Mouse (Mus musculus) midbrain, embryonic 15.5 days (tissue): ENCODE measurements at regions not wholly inside any gene's neighbourhood (a gene's known extent, or its start where the extent isn't known, plus 50 kb on each side); places are given as distances from the start of the nearest gene placed in this dataset.
A peak's percentile ranks its signal among the peaks of the same experiment; 100 is the strongest.

Experiments used
- ATAC-seq: fragments of 200-750 bp; cut with Nextera tagmentation; replicated peaks from 2 replicates; pipeline ENCODE4 v1.8.0; 2017; ENCODE audit warnings: moderate TSS enrichment
- H3K27ac ChIP-seq: fragments of 300-500 bp; sonication (generic); 2 replicates; pipeline ENCODE4 v1.5.1; 2015; ENCODE audit warnings: mild to moderate bottlenecking, inconsistent platforms
- H3K27me3 ChIP-seq: fragments of 300-500 bp; sonication (generic); replicated peaks from 2 replicates; pipeline ENCODE4 v1.6.1; 2015; ENCODE audit warnings: inconsistent platforms
- H3K36me3 ChIP-seq: fragments of 300-500 bp; sonication (generic); replicated peaks from 2 replicates; pipeline ENCODE4 v1.6.1; 2015; ENCODE audit warnings: inconsistent platforms
- H3K4me1 ChIP-seq: fragments of 300-500 bp; sonication (generic); 2 replicates; pipeline ENCODE4 v1.6.1; 2015; ENCODE audit warnings: inconsistent platforms
- H3K4me2 ChIP-seq: fragments of 300-500 bp; sonication (generic); 2 replicates; pipeline ENCODE4 v1.6.1; 2015; ENCODE audit warnings: inconsistent platforms, mild to moderate bottlenecking, moderate library complexity
- H3K4me3 ChIP-seq: fragments of 300-500 bp; sonication (generic); 2 replicates; pipeline ENCODE4 v1.5.1; 2015; ENCODE audit warnings: mild to moderate bottlenecking, inconsistent platforms
- H3K9ac ChIP-seq: fragments of 300-500 bp; sonication (generic); 2 replicates; pipeline ENCODE4 v1.6.1; 2015; ENCODE audit warnings: mild to moderate bottlenecking, inconsistent platforms
- H3K9me3 ChIP-seq: fragments of 300-500 bp; sonication (generic); 2 replicates; pipeline ENCODE4 v1.6.1; 2016; ENCODE audit warnings: inconsistent platforms
- WGBS: fragments of 180-500 bp; shearing (Covaris S2); methylation state at CpG from one replicate; pipeline ENCODE4 v1.1.7; 2015; ENCODE audit warnings: mixed read lengths; 5-methylcytosine and 5-hydroxymethylcytosine counted together

- Histone ChIP-seq H3K4me2 (no peak overlapping the region), H3K9ac (no peak overlapping the region), H3K4me1 (peaks cover 12% of the 10 kb centered on the region), H3K4me3 (no peak overlapping the region), H3K27ac (no peak overlapping the region), H3K9me3 (no peaks in the 10 kb centered on the region), H3K27me3 (no peaks in the 10 kb centered on the region), H3K36me3 (no peaks in the 10 kb centered on the region)
- 50% methylated on average over 7 of the region's 7 CpGs for WGBS
- no peak for ATAC-seq
Observed at GRCm38 (mm10) chr4:152948956-152949355, 471.3 kb upstream of the Kcnab2 start.

- Histone ChIP-seq H3K36me3 (no peaks in the 10 kb centered on the region), H3K27me3 (no peaks in the 10 kb centered on the region), H3K27ac (no peak overlapping the region), H3K4me2 (no peak overlapping the region), H3K9me3 (no peaks in the 10 kb centered on the region), H3K4me3 (no peak overlapping the region), H3K9ac (no peak overlapping the region), H3K4me1 (no peaks in the 10 kb centered on the region)
- WGBS: 87% methylated on average over 8 of the region's 8 CpGs
- ATAC-seq: no peak
Observed at GRCm38 (mm10) chr4:152941159-152941558, 463.5 kb upstream of the Kcnab2 start.

- WGBS: 86% methylated on average over 2 of the region's 2 CpGs
- no peak overlapping the region for H3K9ac ChIP-seq
- H3K4me3 ChIP-seq: no peak overlapping the region
- H3K4me2 ChIP-seq: no peak overlapping the region
- H3K27me3 ChIP-seq: no peaks in the 10 kb centered on the region
- no peak overlapping the region for H3K27ac ChIP-seq
- no peaks in the 10 kb centered on the region for H3K4me1 ChIP-seq
- no peaks in the 10 kb centered on the region for H3K36me3 ChIP-seq
- ATAC-seq: no peak
- no peaks in the 10 kb centered on the region for H3K9me3 ChIP-seq
Observed at GRCm38 (mm10) chr4:152936614-152937013, 458.9 kb upstream of the Kcnab2 start.

GRCm38 (mm10) chr4:152935484-152935883 is 457.8 kb upstream of the Kcnab2 start:
- Histone ChIP-seq H3K27me3 (no peaks in the 10 kb centered on the region), H3K36me3 (no peaks in the 10 kb centered on the region), H3K9me3 (no peaks in the 10 kb centered on the region), H3K9ac (no peak overlapping the region), H3K4me3 (no peak overlapping the region), H3K4me1 (no peaks in the 10 kb centered on the region), H3K4me2 (no peak overlapping the region), H3K27ac (no peak overlapping the region)
- ATAC-seq: no peak
- 88% methylated on average over 3 of the region's 3 CpGs for WGBS

- WGBS: 70% methylated on average over 5 of the region's 5 CpGs
- no peak overlapping the region for H3K4me2 ChIP-seq
- no peaks in the 10 kb centered on the region for H3K9me3 ChIP-seq
- no peak overlapping the region for H3K27ac ChIP-seq
- no peak for ATAC-seq
- H3K4me3 ChIP-seq: no peak overlapping the region
- no peak overlapping the region for H3K9ac ChIP-seq
- H3K27me3 ChIP-seq: peaks cover 3% of the 10 kb centered on the region; the same call in 1 of the 2 replicates
- H3K36me3 ChIP-seq: no peaks in the 10 kb centered on the region
- peaks cover 6% of the 10 kb centered on the region for H3K4me1 ChIP-seq
Observed at GRCm38 (mm10) chr4:152928422-152928985, 450.8 kb upstream of the Kcnab2 start.

- no peak overlapping the region for H3K4me2 ChIP-seq
- no peak for ATAC-seq
Observed at GRCm38 (mm10) chr4:152920261-152920660, 442.6 kb upstream of the Kcnab2 start.

GRCm38 (mm10) chr4:152919851-152920250 is 442.2 kb upstream of the Kcnab2 start:
- Histone ChIP-seq H3K9me3 (no peaks in the 10 kb centered on the region), H3K4me1 (peaks cover 13% of the 10 kb centered on the region), H3K27ac (no peak overlapping the region), H3K9ac (no peak overlapping the region), H3K27me3 (no peaks in the 10 kb centered on the region), H3K36me3 (no peaks in the 10 kb centered on the region), H3K4me3 (no peak overlapping the region), H3K4me2 (no peak overlapping the region)
- 92% methylated on average over 1 of the region's 1 CpGs for WGBS
- ATAC-seq: no peak

More at GRCm38 (mm10) chr4:152920261-152920660, 442.6 kb upstream of the Kcnab2 start:
- Histone ChIP-seq H3K4me3 (no peak overlapping the region), H3K9me3 (no peaks in the 10 kb centered on the region), H3K27ac (no peak overlapping the region), H3K36me3 (no peaks in the 10 kb centered on the region), H3K9ac (no peak overlapping the region), H3K4me1 (peaks cover 13% of the 10 kb centered on the region), H3K27me3 (no peaks in the 10 kb centered on the region)
- WGBS: 75% methylated on average over 3 of the region's 3 CpGs

- no peaks in the 10 kb centered on the region for H3K27me3 ChIP-seq
- H3K4me3 ChIP-seq: no peak overlapping the region
- no peak overlapping the region for H3K4me2 ChIP-seq
- 4% methylated on average over 7 of the region's 7 CpGs for WGBS
- no peaks in the 10 kb centered on the region for H3K9me3 ChIP-seq
- no peak for ATAC-seq
- no peaks in the 10 kb centered on the region for H3K36me3 ChIP-seq
- H3K27ac ChIP-seq: peak overlapping the region; percentile 63
- peaks cover 21% of the 10 kb centered on the region for H3K4me1 ChIP-seq
- no peak overlapping the region for H3K9ac ChIP-seq
Observed at GRCm38 (mm10) chr4:152916576-152916975, 438.9 kb upstream of the Kcnab2 start.

- Histone ChIP-seq H3K27me3 (no peaks in the 10 kb centered on the region), H3K27ac (peak overlapping the region; percentile 11; the same call in 1 of the 2 replicates), H3K9ac (no peak overlapping the region), H3K4me3 (no peak overlapping the region), H3K4me1 (peaks cover 21% of the 10 kb centered on the region), H3K4me2 (no peak overlapping the region), H3K36me3 (no peaks in the 10 kb centered on the region), H3K9me3 (no peaks in the 10 kb centered on the region)
- WGBS: 26% methylated on average over 10 of the region's 10 CpGs
- no peak for ATAC-seq
Observed at GRCm38 (mm10) chr4:152913497-152913896, 435.8 kb upstream of the Kcnab2 start.

- H3K4me2 ChIP-seq: no peak overlapping the region
- WGBS: 31% methylated on average over 10 of the region's 10 CpGs
- no peaks in the 10 kb centered on the region for H3K27me3 ChIP-seq
- H3K27ac ChIP-seq: no peak overlapping the region; the same call in 1 of the 2 replicates
- H3K9me3 ChIP-seq: no peaks in the 10 kb centered on the region
- peaks cover 24% of the 10 kb centered on the region for H3K4me1 ChIP-seq
- H3K36me3 ChIP-seq: no peaks in the 10 kb centered on the region
- no peak overlapping the region for H3K4me3 ChIP-seq
- no peak overlapping the region for H3K9ac ChIP-seq
- ATAC-seq: no peak
Observed at GRCm38 (mm10) chr4:152912846-152913245, 435.2 kb upstream of the Kcnab2 start.

GRCm38 (mm10) chr4:152908235-152908634 is 430.6 kb upstream of the Kcnab2 start:
- peak; percentile 54; the same call in 1 of the 2 replicates for ATAC-seq
- Histone ChIP-seq H3K4me1 (peaks cover 6% of the 10 kb centered on the region; the same call in 1 of the 2 replicates), H3K27ac (no peak overlapping the region), H3K9ac (no peak overlapping the region), H3K9me3 (no peaks in the 10 kb centered on the region), H3K4me3 (no peak overlapping the region), H3K4me2 (no peak overlapping the region), H3K27me3 (no peaks in the 10 kb centered on the region), H3K36me3 (no peaks in the 10 kb centered on the region)
- WGBS: 60% methylated on average over 5 of the region's 5 CpGs

- Histone ChIP-seq H3K4me3 (no peak overlapping the region), H3K9ac (no peak overlapping the region), H3K4me1 (peaks cover 12% of the 10 kb centered on the region), H3K4me2 (no peak overlapping the region), H3K27ac (0 out of 2 replicates have a peak overlapping the region, but pooled peaks have one; percentile 3), H3K9me3 (no peaks in the 10 kb centered on the region), H3K27me3 (no peaks in the 10 kb centered on the region), H3K36me3 (no peaks in the 10 kb centered on the region)
- 50% methylated on average over 11 of the region's 11 CpGs for WGBS
- no peak for ATAC-seq
Observed at GRCm38 (mm10) chr4:152902851-152903250, 425.2 kb upstream of the Kcnab2 start.

- no peak overlapping the region for H3K4me3 ChIP-seq
- H3K36me3 ChIP-seq: no peaks in the 10 kb centered on the region
- H3K4me2 ChIP-seq: no peak overlapping the region
- no peaks in the 10 kb centered on the region for H3K9me3 ChIP-seq
- peaks cover 12% of the 10 kb centered on the region for H3K4me1 ChIP-seq
- no peak overlapping the region for H3K9ac ChIP-seq
- H3K27me3 ChIP-seq: no peaks in the 10 kb centered on the region
- 38% methylated on average over 4 of the region's 4 CpGs for WGBS
- no peak overlapping the region for H3K27ac ChIP-seq
- ATAC-seq: no peak
Observed at GRCm38 (mm10) chr4:152900049-152900448, 422.4 kb upstream of the Kcnab2 start.
